12 mouse cellular contexts compared by ENCODE assay signal in genomic region chr10:70374726-70375125, GRCm38 (mm10).
"Had no signal": no experiment of that assay in that cellular context is flagged by ENCODE, and none has a peak within 500 bp of the region (broad histone marks: within the 10 kb centered on the region; RNA-seq: fewer than 3 reads in every experiment).

No protein-coding gene starts in this region.

- DNase-seq: liver, embryonic 13.5 days; liver, postnatal 0 days; lung, postnatal 14 days; right cerebral cortex, postnatal 14 days; thymus, adult 2 months; thymus, postnatal 25 days had no signal

- H3K4me3 ChIP-seq: limb, embryonic 15.5 days; liver, embryonic 13.5 days; lung, embryonic 15.5 days; megakaryocyte, embryonic 14.5 days; midbrain, embryonic 12.5 days; stomach, embryonic 15.5 days had no signal

- H3K27ac ChIP-seq: limb, embryonic 15.5 days; liver, embryonic 13.5 days; lung, embryonic 15.5 days; macrophage; midbrain, embryonic 12.5 days; stomach, embryonic 15.5 days had no signal
